Mouse (Mus musculus) adrenal gland, postnatal 10 days (tissue): ENCODE results near the gene Peli2. TPM values are rescaled to one million over a fixed set of nuclear protein-coding genes. Genes with fewer than 3 reads are reported as not detected.

Experiments
- DNase-seq: peaks from one replicate; pipeline ENCODE4 v3.0.0; 2021; ENCODE audit warnings: mixed read lengths
- total RNA-seq, 2 experiments: library from RNA; stranded (reverse); gene quantifications; 2 replicates each; pipeline ENCODE4 v1.2.3; 2021

Gene Peli2
- total RNA-seq, 2 experiments from 2014 or later: 23.9 to 29.1 TPM

GRCm38 (mm10) chr14:48190946-48191345 is 70.3 kb downstream of the Peli2 start:
- no peak for DNase-seq

GRCm38 (mm10) chr14:48191925-48192324 is 71.3 kb downstream of the Peli2 start:
- DNase-seq: no peak

- DNase-seq: no peak
Observed at GRCm38 (mm10) chr14:48196804-48197203, 76.2 kb downstream of the Peli2 start.

GRCm38 (mm10) chr14:48197287-48197686 is 76.7 kb downstream of the Peli2 start:
- DNase-seq: no peak

GRCm38 (mm10) chr14:48198190-48198954 is 77.7 kb downstream of the Peli2 start:
- peak; percentile 25 for DNase-seq

- no peak for DNase-seq
Observed at GRCm38 (mm10) chr14:48198957-48199356, 78.3 kb downstream of the Peli2 start.

- DNase-seq: no peak
Observed at GRCm38 (mm10) chr14:48199506-48199905, 78.9 kb downstream of the Peli2 start.

- DNase-seq: no peak
Observed at GRCm38 (mm10) chr14:48200291-48200690, 79.7 kb downstream of the Peli2 start.

- DNase-seq: no peak
Observed at GRCm38 (mm10) chr14:48200788-48201187, 80.2 kb downstream of the Peli2 start.

- DNase-seq: no peak
Observed at GRCm38 (mm10) chr14:48201403-48201802, 80.8 kb downstream of the Peli2 start.

- DNase-seq: no peak
Observed at GRCm38 (mm10) chr14:48202096-48203036, 81.7 kb downstream of the Peli2 start.

- no peak for DNase-seq
Observed at GRCm38 (mm10) chr14:48205044-48205443, 84.4 kb downstream of the Peli2 start.

GRCm38 (mm10) chr14:48205635-48206034 is 85.0 kb downstream of the Peli2 start:
- DNase-seq: no peak

GRCm38 (mm10) chr14:48207119-48207518 is 86.5 kb downstream of the Peli2 start:
- DNase-seq: no peak

GRCm38 (mm10) chr14:48207746-48208640 is 87.4 kb downstream of the Peli2 start:
- DNase-seq: no peak

- no peak for DNase-seq
Observed at GRCm38 (mm10) chr14:48209436-48209835, 88.8 kb downstream of the Peli2 start.

GRCm38 (mm10) chr14:48210089-48210488 is 89.5 kb downstream of the Peli2 start:
- no peak for DNase-seq

- no peak for DNase-seq
Observed at GRCm38 (mm10) chr14:48211526-48211925, 90.9 kb downstream of the Peli2 start.

- peak; percentile 37 for DNase-seq
Observed at GRCm38 (mm10) chr14:48212839-48213238, 92.2 kb downstream of the Peli2 start.

GRCm38 (mm10) chr14:48213593-48213992 is 93.0 kb downstream of the Peli2 start:
- no peak for DNase-seq

- DNase-seq: no peak
Observed at GRCm38 (mm10) chr14:48222051-48222450, 101.4 kb downstream of the Peli2 start.

GRCm38 (mm10) chr14:48222684-48223083 is 102.1 kb downstream of the Peli2 start:
- DNase-seq: no peak
